Mouse (Mus musculus) heart, embryonic 13.5 days (tissue): ENCODE measurements at regions not wholly inside any gene's neighbourhood (a gene's known extent, or its start where the extent isn't known, plus 50 kb on each side); places are given as distances from the start of the nearest gene placed in this dataset.

ENCODE experiments used
- ATAC-seq: fragments of 200-750 bp; cut with Nextera tagmentation; 2 replicates; pipeline ENCODE4 v1.8.0; 2017; ENCODE audit warnings: moderate TSS enrichment; ENCODE audit not compliant: insufficient number of reproducible peaks, low FRiP score, low TSS enrichment; ENCODE audit errors: extremely low read depth
- H3K27ac ChIP-seq: fragments of 300-500 bp; sonication (generic); replicated peaks from 2 replicates; pipeline ENCODE4 v1.5.1; 2015; ENCODE audit warnings: moderate library complexity, mild to moderate bottlenecking, inconsistent platforms
- H3K27me3 ChIP-seq: fragments of 300-500 bp; sonication (generic); replicated peaks from 2 replicates; pipeline ENCODE4 v1.6.1; 2015; ENCODE audit warnings: mild to moderate bottlenecking, inconsistent platforms
- H3K36me3 ChIP-seq: fragments of 300-500 bp; sonication (generic); 2 replicates; pipeline ENCODE4 v1.6.1; 2015; ENCODE audit warnings: mild to moderate bottlenecking, inconsistent platforms
- H3K4me1 ChIP-seq: fragments of 300-500 bp; sonication (generic); 2 replicates; pipeline ENCODE4 v1.6.1; 2015; ENCODE audit warnings: inconsistent platforms
- H3K4me2 ChIP-seq: fragments of 300-500 bp; sonication (generic); 2 replicates; pipeline ENCODE4 v1.6.1; 2015; ENCODE audit warnings: inconsistent platforms, mild to moderate bottlenecking, moderate library complexity
- H3K4me3 ChIP-seq: fragments of 300-500 bp; sonication (generic); 2 replicates; pipeline ENCODE4 v1.5.1; 2015; ENCODE audit warnings: moderate library complexity, mild to moderate bottlenecking, inconsistent platforms
- H3K9ac ChIP-seq: fragments of 300-500 bp; sonication (generic); 2 replicates; pipeline ENCODE4 v1.6.1; 2015; ENCODE audit warnings: inconsistent platforms, mild to moderate bottlenecking, moderate library complexity
- H3K9me3 ChIP-seq: fragments of 300-500 bp; sonication (generic); 2 replicates; pipeline ENCODE4 v1.6.1; 2016; ENCODE audit warnings: inconsistent platforms
- WGBS: fragments of 180-500 bp; shearing (Covaris S2); methylation state at CpG from one replicate; pipeline ENCODE4 v1.1.7; 2015; ENCODE audit warnings: mixed read lengths; 5-methylcytosine and 5-hydroxymethylcytosine counted together

DNA sequence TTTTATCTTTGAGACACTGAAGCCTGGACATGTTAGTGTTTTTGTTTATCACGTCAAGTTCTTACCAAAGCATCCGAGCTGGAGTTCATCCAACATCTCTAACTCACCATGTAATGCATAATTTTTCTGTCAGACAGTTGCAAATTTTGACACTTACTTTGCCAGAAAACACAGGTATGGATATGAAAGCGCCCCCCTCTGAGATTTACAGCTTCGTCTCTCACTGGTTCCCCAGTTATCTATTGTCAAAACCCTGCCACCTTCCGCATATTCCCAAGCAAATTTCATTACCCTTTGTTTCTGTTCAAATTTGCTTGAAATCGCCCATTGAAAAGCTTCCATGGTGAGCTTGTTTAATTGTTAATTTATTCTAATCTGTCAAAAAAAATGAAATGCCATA, 202.7 kb upstream of the Cxadr start:
- H3K36me3 ChIP-seq: no peaks in the 10 kb centered on the region
- no peak overlapping the region for H3K9ac ChIP-seq
- H3K27ac ChIP-seq: no peak overlapping the region

DNA sequence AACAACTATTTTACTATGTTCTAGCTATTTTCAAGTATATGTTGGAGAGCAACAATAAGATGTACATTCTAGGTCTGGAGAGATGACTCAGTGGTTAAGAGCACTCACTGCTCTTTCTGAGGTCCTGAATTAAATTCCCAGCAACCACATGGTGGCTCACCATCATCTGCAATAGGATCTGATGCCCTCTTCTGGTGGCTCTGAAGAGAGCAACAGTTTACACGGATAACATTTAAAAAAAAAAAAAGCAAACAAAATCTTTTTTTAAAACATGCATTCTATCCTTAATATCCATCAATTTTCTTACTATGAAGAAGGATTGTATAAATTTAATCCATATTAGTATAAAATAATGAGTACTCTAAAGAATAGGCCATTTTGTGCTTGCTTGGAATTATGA, 204.7 kb upstream of the Cxadr start:
- Histone ChIP-seq H3K4me3 (no peak overlapping the region), H3K27ac (no peak overlapping the region), H3K27me3 (no peaks in the 10 kb centered on the region), H3K9me3 (no peaks in the 10 kb centered on the region), H3K36me3 (no peaks in the 10 kb centered on the region), H3K4me1 (no peaks in the 10 kb centered on the region), H3K4me2 (no peak overlapping the region), H3K9ac (no peak overlapping the region)
- ATAC-seq: no peak
- WGBS: 39% methylated on average over 1 of the region's 1 CpGs

More for the DNA sequence above, 202.7 kb upstream of the Cxadr start:
- WGBS: 68% methylated on average over 6 of the region's 6 CpGs
- no peaks in the 10 kb centered on the region for H3K27me3 ChIP-seq
- no peak for ATAC-seq
- no peak overlapping the region for H3K4me3 ChIP-seq
- no peaks in the 10 kb centered on the region for H3K9me3 ChIP-seq
- H3K4me1 ChIP-seq: no peaks in the 10 kb centered on the region
- no peak overlapping the region for H3K4me2 ChIP-seq

DNA sequence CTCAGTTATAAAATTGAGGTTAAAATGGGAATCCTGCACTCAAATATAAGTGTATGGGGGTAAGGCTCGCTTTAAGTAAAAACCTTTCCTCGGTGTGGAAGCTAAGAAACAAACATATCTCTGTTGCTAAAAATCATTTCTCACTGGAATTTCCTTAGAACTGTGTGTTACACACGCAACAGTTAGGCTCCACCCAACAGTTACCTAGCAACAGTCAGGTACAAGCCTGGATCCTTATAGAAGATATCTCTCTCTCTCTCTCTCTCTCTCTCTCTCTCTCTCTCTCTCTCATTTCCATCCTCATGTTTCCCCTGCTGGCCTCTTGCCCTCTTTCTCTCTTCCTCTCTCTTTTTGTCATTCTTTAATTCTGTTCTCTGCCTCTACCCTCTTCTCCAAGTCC, 211.1 kb upstream of the Cxadr start:
- no peak overlapping the region for H3K9ac ChIP-seq
- no peaks in the 10 kb centered on the region for H3K36me3 ChIP-seq
- H3K27ac ChIP-seq: no peak overlapping the region
- WGBS: 77% methylated on average over 3 of the region's 3 CpGs
- H3K4me1 ChIP-seq: no peaks in the 10 kb centered on the region
- ATAC-seq: no peak
- no peaks in the 10 kb centered on the region for H3K27me3 ChIP-seq
- no peaks in the 10 kb centered on the region for H3K9me3 ChIP-seq
- no peak overlapping the region for H3K4me3 ChIP-seq
- H3K4me2 ChIP-seq: no peak overlapping the region

GRCm38 (mm10) chr16:78067532-78068118, 233.7 kb upstream of the Cxadr start:
- WGBS: 80% methylated on average over 10 of the region's 10 CpGs
- Histone ChIP-seq H3K4me2 (no peak overlapping the region), H3K9me3 (no peaks in the 10 kb centered on the region), H3K4me3 (no peak overlapping the region), H3K9ac (no peak overlapping the region), H3K27ac (no peak overlapping the region), H3K27me3 (no peaks in the 10 kb centered on the region), H3K36me3 (no peaks in the 10 kb centered on the region), H3K4me1 (no peaks in the 10 kb centered on the region)
- no peak for ATAC-seq

DNA sequence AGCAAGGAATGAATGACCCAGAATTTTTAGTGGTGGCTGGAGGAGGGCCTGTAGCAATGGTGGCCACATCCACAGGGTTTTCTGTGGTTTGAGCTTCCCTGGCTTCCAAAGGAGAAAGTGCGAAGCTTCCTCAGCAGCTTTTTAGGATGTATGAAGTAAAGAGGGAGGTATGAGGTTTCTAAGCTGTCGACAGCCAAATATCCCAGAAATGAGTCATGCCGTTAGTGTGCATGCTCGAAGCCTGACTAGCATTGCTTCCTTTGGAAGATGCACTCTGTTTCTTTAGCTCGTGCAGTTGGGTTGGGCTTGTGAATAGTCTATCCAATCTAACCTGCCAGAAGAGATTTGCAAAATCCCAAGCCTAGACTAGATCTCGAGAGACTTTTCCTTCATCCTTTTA, 240.8 kb upstream of the Cxadr start:
- no peak overlapping the region for H3K27ac ChIP-seq
- no peak overlapping the region for H3K4me3 ChIP-seq
- H3K27me3 ChIP-seq: no peaks in the 10 kb centered on the region
- no peaks in the 10 kb centered on the region for H3K4me1 ChIP-seq
- H3K9ac ChIP-seq: no peak overlapping the region
- H3K36me3 ChIP-seq: no peaks in the 10 kb centered on the region
- no peak for ATAC-seq
- 51% methylated on average over 6 of the region's 6 CpGs for WGBS
- H3K9me3 ChIP-seq: no peaks in the 10 kb centered on the region
- no peak overlapping the region for H3K4me2 ChIP-seq

GRCm38 (mm10) chr16:78057549-78057948, 243.7 kb upstream of the Cxadr start:
- H3K4me3 ChIP-seq: no peak overlapping the region
- no peaks in the 10 kb centered on the region for H3K27me3 ChIP-seq
- H3K4me2 ChIP-seq: no peak overlapping the region
- H3K27ac ChIP-seq: no peak overlapping the region
- WGBS: 70% methylated on average over 3 of the region's 3 CpGs
- ATAC-seq: no peak
- H3K9me3 ChIP-seq: no peaks in the 10 kb centered on the region
- H3K4me1 ChIP-seq: no peaks in the 10 kb centered on the region
- no peak overlapping the region for H3K9ac ChIP-seq
- no peaks in the 10 kb centered on the region for H3K36me3 ChIP-seq

- Histone ChIP-seq H3K27me3 (no peaks in the 10 kb centered on the region), H3K9ac (no peak overlapping the region), H3K4me1 (no peaks in the 10 kb centered on the region; the same call in 1 of the 2 replicates), H3K27ac (no peak overlapping the region), H3K9me3 (no peaks in the 10 kb centered on the region), H3K36me3 (no peaks in the 10 kb centered on the region), H3K4me2 (no peak overlapping the region), H3K4me3 (no peak overlapping the region)
- WGBS: 30% methylated on average over 7 of the region's 7 CpGs
- no peak for ATAC-seq
Measured at GRCm38 (mm10) chr16:78052133-78052532, 249.2 kb upstream of the Cxadr start.

DNA sequence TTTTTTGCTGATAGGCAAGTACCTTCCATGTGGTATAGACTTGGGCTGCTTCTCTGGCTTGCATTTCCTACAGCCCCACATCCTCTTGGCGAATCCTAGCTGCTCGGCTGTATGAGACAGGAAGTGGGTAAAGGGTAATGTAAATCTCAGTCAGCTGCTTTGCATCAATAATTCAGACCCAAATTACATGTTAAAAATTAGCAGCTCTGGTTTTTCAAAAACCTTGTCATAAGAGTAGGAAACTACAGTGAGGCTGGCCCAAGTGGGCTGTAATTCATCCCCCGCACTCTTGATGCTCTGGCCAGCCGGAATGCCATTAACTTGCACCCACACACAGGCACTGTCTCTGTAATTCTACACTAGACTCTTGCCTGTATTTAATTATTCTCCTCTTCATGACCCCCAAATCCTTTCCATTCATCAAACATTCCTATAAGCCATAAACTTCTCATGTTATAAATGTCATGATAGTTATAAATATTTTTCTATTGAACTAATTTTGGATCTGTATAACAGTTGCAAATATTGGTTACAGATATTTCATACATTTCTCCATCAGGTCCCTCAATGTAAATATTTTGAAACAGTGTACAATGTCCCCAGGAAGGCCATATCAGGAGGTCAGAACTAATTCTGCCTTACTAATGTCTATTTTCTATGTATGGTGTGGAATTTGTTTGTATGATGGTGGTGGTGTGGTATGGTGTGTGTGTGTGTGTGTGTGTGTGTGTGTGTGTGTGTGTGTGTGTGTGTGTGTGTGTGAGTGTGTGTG, 261.0 kb upstream of the Cxadr start:
- ATAC-seq: no peak
- H3K4me2 ChIP-seq: no peak overlapping the region
- 0 out of 2 replicates have a peak, but pooled peaks cover 2% of the 10 kb centered on the region for H3K4me1 ChIP-seq
- 66% methylated on average over 4 of the region's 4 CpGs for WGBS
- H3K27ac ChIP-seq: no peak overlapping the region
- no peak overlapping the region for H3K4me3 ChIP-seq
- no peaks in the 10 kb centered on the region for H3K36me3 ChIP-seq
- H3K27me3 ChIP-seq: no peaks in the 10 kb centered on the region
- H3K9ac ChIP-seq: no peak overlapping the region
- no peaks in the 10 kb centered on the region for H3K9me3 ChIP-seq

GRCm38 (mm10) chr16:78019605-78020285, 281.5 kb upstream of the Cxadr start:
- H3K27ac ChIP-seq: no peak overlapping the region
- no peaks in the 10 kb centered on the region for H3K4me1 ChIP-seq
- H3K4me2 ChIP-seq: no peak overlapping the region
- ATAC-seq: no peak
- WGBS: 57% methylated on average over 8 of the region's 8 CpGs
- H3K4me3 ChIP-seq: no peak overlapping the region
- H3K36me3 ChIP-seq: no peaks in the 10 kb centered on the region
- H3K9me3 ChIP-seq: no peaks in the 10 kb centered on the region
- H3K27me3 ChIP-seq: no peaks in the 10 kb centered on the region
- H3K9ac ChIP-seq: no peak overlapping the region

DNA sequence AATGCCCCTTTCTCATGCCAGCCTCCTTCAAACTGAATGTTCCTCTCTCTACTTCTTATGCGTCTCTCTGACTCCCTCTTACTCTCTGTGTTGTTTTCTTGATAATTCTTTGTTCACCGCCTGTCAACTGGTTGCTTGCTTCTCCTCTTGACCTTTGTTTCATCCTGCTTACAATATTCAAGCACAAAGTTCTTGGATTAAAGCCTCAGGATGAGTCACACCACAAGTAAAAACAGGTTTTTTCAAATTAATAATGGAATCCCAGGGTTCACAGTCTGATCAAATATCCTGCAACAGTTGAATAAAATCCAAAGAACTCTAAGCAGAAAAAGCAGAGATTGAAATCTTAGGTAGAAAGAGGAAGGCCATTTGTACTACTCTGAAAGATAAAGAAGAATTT, 285.9 kb upstream of the Cxadr start:
- no peak for ATAC-seq
- H3K27ac ChIP-seq: no peak overlapping the region
- 39% methylated on average over 2 of the region's 2 CpGs for WGBS

DNA sequence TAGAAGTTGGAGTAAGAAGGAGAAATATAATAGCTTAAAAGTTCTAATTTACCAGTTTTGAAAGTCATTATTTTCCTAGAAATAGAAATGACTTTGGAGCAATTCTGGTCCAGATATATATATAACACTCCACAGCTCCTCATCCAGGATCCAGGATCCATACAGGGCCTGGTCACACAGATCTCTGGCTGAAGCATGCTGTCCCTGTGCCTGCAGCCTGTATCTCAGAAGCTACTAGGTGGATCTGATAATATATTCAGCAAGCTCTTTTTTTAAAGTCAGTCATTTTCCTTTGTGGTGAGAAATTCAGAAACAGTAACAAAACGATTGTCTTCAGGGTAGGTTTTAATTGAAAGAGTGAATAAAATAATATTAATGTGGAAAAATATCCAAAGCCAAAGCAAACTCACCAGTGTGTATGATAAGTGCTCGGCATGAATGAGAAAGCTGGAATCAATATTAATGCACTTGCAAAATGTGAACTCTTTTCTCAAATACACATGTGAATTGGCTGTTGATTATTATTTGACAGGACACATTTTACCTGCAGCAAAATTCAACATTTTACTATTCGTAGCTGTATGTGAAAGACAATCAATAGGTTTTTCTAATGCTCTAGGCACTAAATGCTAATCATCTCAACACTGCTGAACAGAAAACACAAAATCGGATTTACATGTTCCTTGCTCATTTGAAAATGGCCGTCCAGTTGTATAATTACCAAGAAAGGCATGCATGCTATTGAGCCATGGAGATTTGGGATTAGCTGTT, 288.1 kb upstream of the Cxadr start:
- Histone ChIP-seq H3K27ac (no peak overlapping the region), H3K9me3 (no peaks in the 10 kb centered on the region)
- 81% methylated on average over 5 of the region's 5 CpGs for WGBS

More for the DNA sequence above, 285.9 kb upstream of the Cxadr start:
- H3K4me2 ChIP-seq: no peak overlapping the region
- no peaks in the 10 kb centered on the region for H3K27me3 ChIP-seq
- H3K36me3 ChIP-seq: no peaks in the 10 kb centered on the region
- no peaks in the 10 kb centered on the region for H3K9me3 ChIP-seq
- H3K4me1 ChIP-seq: no peaks in the 10 kb centered on the region
- H3K9ac ChIP-seq: no peak overlapping the region
- H3K4me3 ChIP-seq: no peak overlapping the region

More for the DNA sequence above, 288.1 kb upstream of the Cxadr start:
- no peak for ATAC-seq
- H3K9ac ChIP-seq: no peak overlapping the region
- H3K4me2 ChIP-seq: no peak overlapping the region
- no peaks in the 10 kb centered on the region for H3K4me1 ChIP-seq
- H3K4me3 ChIP-seq: no peak overlapping the region
- H3K27me3 ChIP-seq: no peaks in the 10 kb centered on the region
- no peaks in the 10 kb centered on the region for H3K36me3 ChIP-seq
